Comparison of ENCODE assay signal across 27 mouse cellular contexts in genomic region chr5:119365157-119365556, GRCm38 (mm10).
DNase-seq lines count a peak whose midpoint lies in the region; ATAC-seq lines count a peak whose summit lies in the region.
"Had no signal": no experiment of that assay in that cellular context is flagged by ENCODE, and none has a peak within 500 bp of the region (broad histone marks: within the 10 kb centered on the region; RNA-seq: fewer than 3 reads in every experiment).

No protein-coding gene starts in this region.

- H3K4me1 ChIP-seq in heart, embryonic 12.5 days (replicated peaks) = no peaks in the 10 kb centered on the region; the same call in 1 of the 2 replicates
- H3K4me1 ChIP-seq: embryonic facial prominence, embryonic 13.5 days; embryonic facial prominence, embryonic 15.5 days; forebrain, embryonic 10.5 days; forebrain, embryonic 12.5 days had no signal

- H3K27ac ChIP-seq in heart, embryonic 12.5 days (ENCODE audit: poor library complexity, severe bottlenecking) = no peak overlapping the region
- H3K27ac ChIP-seq: embryonic facial prominence, embryonic 13.5 days; embryonic facial prominence, embryonic 15.5 days; forebrain, embryonic 10.5 days; forebrain, embryonic 12.5 days had no signal

- no peaks in the 10 kb centered on the region for H3K9me3 ChIP-seq in heart, embryonic 12.5 days (replicated peaks)
- H3K9me3 ChIP-seq: embryonic facial prominence, embryonic 13.5 days; embryonic facial prominence, embryonic 15.5 days; forebrain, embryonic 10.5 days; forebrain, embryonic 12.5 days had no signal

- ATAC-seq in heart, embryonic 12.5 days (ENCODE audit: insufficient number of reproducible peaks, low FRiP score) = no peak
- ATAC-seq in common myeloid progenitor, adult 5-6 weeks (replicated peaks; ENCODE audit: low read depth, poor library complexity, severe bottlenecking) = 0 out of 2 replicates have a peak, but pooled peaks have one; percentile 32
- ATAC-seq in megakaryocyte, adult 5-6 weeks (ENCODE audit: poor library complexity, severe bottlenecking) = peak; percentile 43
- ATAC-seq: activated CD4-positive, CD25-positive, alpha-beta regulatory T cell, adult 4 months; CD4-positive, CD25-positive, alpha-beta regulatory T cell, adult 4 months; forebrain, embryonic 14.5 days; forebrain, embryonic 16.5 days; Patski had no signal

- no peaks in the 10 kb centered on the region for H3K27me3 ChIP-seq in heart, embryonic 12.5 days (replicated peaks)
- H3K27me3 ChIP-seq: CH12.LX; embryonic facial prominence, embryonic 13.5 days; embryonic facial prominence, embryonic 15.5 days; Patski had no signal

- no peak overlapping the region for H3K9ac ChIP-seq in heart, embryonic 12.5 days
- H3K9ac ChIP-seq: embryonic facial prominence, embryonic 13.5 days; embryonic facial prominence, embryonic 15.5 days; forebrain, embryonic 12.5 days had no signal

- no peak overlapping the region for H3K4me2 ChIP-seq in heart, embryonic 12.5 days
- H3K4me2 ChIP-seq: embryonic facial prominence, embryonic 13.5 days; embryonic facial prominence, embryonic 15.5 days; forebrain, embryonic 12.5 days had no signal

- peak; percentile 88 for DNase-seq in heart, adult 11 months
- no peak for DNase-seq in right cerebral cortex, postnatal 36 days (ENCODE audit: low spot score in 2 of 2)
- DNase-seq: adrenal gland, adult 8-10 months; adrenal gland, postnatal 14 days; adrenal gland, postnatal 36 days; B cell, adult 2 months; cerebellum, adult 11-12 months; cerebellum, adult 2 months; cerebellum, adult 9-10 months; cerebellum, postnatal 10 days; cerebellum, postnatal 25 days; embryo, embryonic 11 days had no signal

- no peak overlapping the region for H3K4me3 ChIP-seq in heart, embryonic 12.5 days
- H3K4me3 ChIP-seq: embryonic facial prominence, embryonic 13.5 days; embryonic facial prominence, embryonic 15.5 days; erythroblast, embryonic 14.5 days; forebrain, embryonic 10.5 days; forebrain, embryonic 12.5 days had no signal

- 77% methylated on average over 6 of the region's 6 CpGs for WGBS in heart, embryonic 12.5 days

- no peaks in the 10 kb centered on the region for H3K36me3 ChIP-seq in heart, embryonic 12.5 days
- H3K36me3 ChIP-seq: embryonic facial prominence, embryonic 13.5 days; embryonic facial prominence, embryonic 15.5 days; forebrain, embryonic 10.5 days; forebrain, embryonic 12.5 days; G1E had no signal
